Mouse (Mus musculus): ENCODE measurements around the gene Olfr97. TPM values are rescaled to one million over a fixed set of nuclear protein-coding genes. Genes with fewer than 3 reads are reported as not detected.

Olfr97 gene
- polyA plus RNA-seq, 1 experiment from 2014 or later, result not detected

DNA sequence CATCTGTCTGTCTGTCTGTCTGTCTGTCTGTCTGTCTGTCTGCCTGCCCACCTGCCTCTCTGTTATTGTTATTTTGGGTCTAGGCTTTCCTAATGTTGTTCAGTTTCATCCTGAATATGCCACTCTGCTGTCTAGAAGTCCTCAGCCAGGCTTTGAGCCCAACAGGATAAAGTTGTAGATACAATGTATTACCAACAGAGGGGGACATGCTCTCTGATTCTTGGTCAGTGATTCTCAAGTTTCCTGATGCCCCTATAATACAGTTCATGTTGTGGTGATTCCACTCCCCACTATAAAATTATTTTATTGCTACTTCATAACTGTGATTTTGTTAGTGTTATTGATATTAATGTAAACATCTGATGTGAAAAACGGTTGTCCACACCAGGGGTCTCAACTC, 15.3 kb downstream of the Olfr97 start:
- 23% methylated on average over 1 of the region's 1 CpGs for WGBS
- Histone ChIP-seq H3K27ac (replicated peaks) (no peak overlapping the region), H3K36me3 (no peaks in the 10 kb centered on the region), H3K27me3 (no peaks in the 10 kb centered on the region), H3K4me3 (no peak overlapping the region), H3K4me1 (replicated peaks) (no peaks in the 10 kb centered on the region), H3K9ac (no peak overlapping the region), H3K4me2 (no peak overlapping the region), H3K9me3 (peaks cover 9% of the 10 kb centered on the region)
- ATAC-seq (ENCODE audit: low read depth), result no peak

DNA sequence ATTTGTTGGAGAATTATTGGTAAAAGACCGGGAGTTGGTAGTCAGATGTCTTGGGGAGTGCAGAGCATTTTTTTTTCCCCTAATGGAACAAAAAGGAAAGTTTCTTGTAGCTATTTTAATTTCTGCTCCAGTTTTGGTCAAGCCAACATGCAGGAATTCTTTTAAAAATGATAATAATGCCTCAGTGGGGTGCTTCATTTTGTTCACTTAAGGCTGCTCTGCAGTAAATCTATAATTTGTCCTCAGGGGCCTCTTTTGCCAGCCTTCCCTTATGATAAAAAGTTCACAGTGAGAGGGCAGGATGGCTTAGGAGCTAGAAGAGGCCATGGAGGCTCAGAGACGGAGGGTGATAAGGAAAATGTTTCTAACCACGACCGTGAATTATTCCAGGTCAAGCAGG, 17.3 kb downstream of the Olfr97 start, which contains the start of gene Olfr96:
Gene Olfr96, plus strand, starts transcription at position 301 of the 400 bp plus-strand sequence.
- Histone ChIP-seq H3K9ac (no peak within 1 kb of the TSS), H3K4me2 (no peak within 1 kb of the TSS), H3K4me1 (replicated peaks) (no peaks in the 10 kb centered on the region), H3K4me3 (no peak within 1 kb of the TSS), H3K27me3 (no peaks in the 10 kb centered on the region), H3K36me3 (no peaks in the 10 kb centered on the region), H3K27ac (replicated peaks) (no peak within 1 kb of the TSS), H3K9me3 (peaks cover 9% of the 10 kb centered on the region)
- no peak for ATAC-seq (ENCODE audit: low read depth)
- WGBS, result 70% methylated on average over 4 of the region's 4 CpGs

DNA sequence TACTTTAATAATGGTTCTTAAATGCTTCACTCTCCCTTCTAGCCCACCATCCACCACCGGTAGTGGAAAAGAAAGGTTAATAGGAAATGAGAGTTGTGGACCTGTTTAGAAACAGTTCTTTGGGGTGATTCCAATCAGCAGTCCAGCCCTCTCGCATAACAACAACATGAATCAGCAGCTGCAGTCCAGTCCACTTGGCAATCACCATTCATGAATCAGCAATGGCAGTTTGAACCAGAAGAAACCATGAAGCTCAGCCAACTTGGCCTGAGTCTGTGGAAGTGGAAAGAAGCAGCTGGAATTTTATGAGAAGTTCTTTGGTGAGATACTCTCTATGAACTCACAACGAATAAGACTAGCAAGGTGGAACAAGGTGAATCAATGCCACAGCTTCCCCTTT, 18.6 kb downstream of the Olfr97 start:
- Histone ChIP-seq H3K9me3 (peaks cover 9% of the 10 kb centered on the region), H3K4me3 (no peak overlapping the region), H3K9ac (no peak overlapping the region), H3K36me3 (no peaks in the 10 kb centered on the region), H3K4me1 (replicated peaks) (no peaks in the 10 kb centered on the region), H3K27me3 (no peaks in the 10 kb centered on the region; the same call in 1 of the 2 replicates), H3K4me2 (no peak overlapping the region), H3K27ac (replicated peaks) (no peak overlapping the region)
- ATAC-seq (ENCODE audit: low read depth), result no peak
- 83% methylated on average over 3 of the region's 3 CpGs for WGBS

DNA sequence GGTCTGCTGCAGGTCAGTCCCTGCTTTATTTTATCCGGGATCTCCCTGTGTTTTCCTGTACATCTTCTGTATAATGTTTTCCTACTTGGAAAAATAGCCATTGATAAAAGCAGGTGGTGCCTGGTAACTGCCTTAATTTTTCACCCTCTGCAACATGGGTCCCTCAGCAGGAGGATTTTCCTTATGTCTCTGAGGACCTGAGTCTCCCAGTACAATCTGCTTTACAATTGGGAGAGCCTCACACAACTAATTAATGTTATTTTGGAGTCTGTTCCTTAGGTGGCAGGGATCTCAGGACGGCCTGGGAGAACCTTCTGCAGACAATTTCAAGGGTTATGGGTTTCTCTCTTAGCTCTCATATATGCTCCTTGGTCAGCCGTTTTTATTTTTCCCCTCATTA, 24.1 kb downstream of the Olfr97 start, which contains the start of gene Olfr95:
Gene Olfr95, minus strand, starts transcription at position 101 of the 400 bp plus-strand sequence.
- WGBS, result 79% methylated on average over 3 of the region's 3 CpGs
- Histone ChIP-seq H3K4me2 (no peak within 1 kb of the TSS), H3K9ac (no peak within 1 kb of the TSS), H3K9me3 (peaks cover 8% of the 10 kb centered on the region), H3K27me3 (peaks cover 23% of the 10 kb centered on the region), H3K4me1 (replicated peaks) (peaks cover 5% of the 10 kb centered on the region; the same call in 1 of the 2 replicates), H3K4me3 (no peak within 1 kb of the TSS), H3K27ac (replicated peaks) (no peak within 1 kb of the TSS), H3K36me3 (no peaks in the 10 kb centered on the region)
- no peak for ATAC-seq (ENCODE audit: low read depth)

DNA sequence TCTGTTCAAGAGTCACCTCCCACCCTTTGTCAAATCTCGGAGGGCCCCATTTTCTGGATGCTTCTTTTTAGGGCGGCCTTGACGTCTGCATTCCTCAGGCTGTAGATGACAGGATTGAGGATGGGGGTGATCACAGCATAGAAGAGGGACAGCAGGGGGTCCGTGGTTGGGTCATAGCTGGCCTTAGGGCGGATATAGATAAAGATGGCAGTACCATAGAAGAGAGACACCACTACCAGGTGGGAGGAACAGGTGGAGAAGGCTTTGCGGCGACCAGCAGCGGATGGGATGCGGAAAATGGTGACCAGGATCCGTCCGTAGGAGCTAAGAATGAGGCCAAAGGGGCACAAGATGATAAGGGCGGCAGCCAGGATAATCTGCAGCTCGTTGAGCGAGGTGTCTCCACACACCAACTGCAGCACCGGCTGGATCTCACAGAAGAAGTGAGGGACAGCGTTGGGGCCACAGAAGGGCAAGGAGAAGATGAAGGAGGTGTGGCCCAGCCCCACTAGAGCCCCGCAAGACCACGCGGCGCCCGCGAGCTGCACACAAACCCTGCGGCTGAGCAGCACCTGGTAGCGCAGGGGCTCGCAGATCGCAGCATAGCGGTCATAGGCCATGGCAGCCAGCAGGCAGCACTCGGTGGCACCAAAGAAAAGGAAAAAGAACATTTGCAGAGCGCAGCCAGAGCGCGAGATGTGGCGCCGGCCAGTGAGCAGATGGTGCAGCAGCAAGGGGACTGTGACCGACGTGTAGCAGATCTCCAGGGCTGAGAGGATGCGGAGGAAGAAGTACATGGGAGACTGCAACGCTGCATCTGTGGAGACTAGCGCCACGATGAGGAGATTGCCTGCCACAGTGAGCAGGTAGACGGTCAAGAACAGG, 26.0 kb downstream of the Olfr97 start:
- peak; percentile 85 for ATAC-seq (ENCODE audit: low read depth)
- peak overlapping the region; percentile 68 for H3K9ac ChIP-seq
- peak overlapping the region; percentile 40 for H3K4me3 ChIP-seq
- H3K27me3 ChIP-seq, result peaks cover 23% of the 10 kb centered on the region
- H3K4me1 ChIP-seq (replicated peaks), result peaks cover 5% of the 10 kb centered on the region; the same call in 1 of the 2 replicates
- H3K4me2 ChIP-seq, result peak overlapping the region; percentile 57
- 21% methylated on average over 40 of the region's 40 CpGs for WGBS
- no peaks in the 10 kb centered on the region for H3K36me3 ChIP-seq
- no peak overlapping the region for H3K27ac ChIP-seq (replicated peaks)
- no peaks in the 10 kb centered on the region for H3K9me3 ChIP-seq

DNA sequence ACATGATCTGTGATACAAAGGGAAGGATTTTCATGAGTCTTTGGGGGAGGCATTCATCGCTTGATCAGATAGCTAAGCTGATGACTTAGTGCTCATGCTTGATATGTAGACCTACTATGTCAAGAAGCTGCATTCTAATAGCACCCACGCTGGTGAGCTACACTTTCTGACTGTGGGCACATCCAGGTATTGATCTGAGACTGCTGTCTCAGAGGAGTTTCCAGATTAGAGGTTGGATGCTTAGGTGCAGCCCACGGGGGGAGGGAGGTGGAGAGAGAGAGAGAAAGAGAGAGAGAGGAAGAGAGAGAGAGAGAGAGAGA, 33.3 kb downstream of the Olfr97 start:
- no peaks in the 10 kb centered on the region for H3K4me1 ChIP-seq (replicated peaks)
- H3K9me3 ChIP-seq, result no peaks in the 10 kb centered on the region
- no peak overlapping the region for H3K9ac ChIP-seq
- peaks cover 6% of the 10 kb centered on the region; the same call in 1 of the 2 replicates for H3K27me3 ChIP-seq
- 30% methylated on average over 3 of the region's 3 CpGs for WGBS
- H3K36me3 ChIP-seq, result no peaks in the 10 kb centered on the region
- H3K4me2 ChIP-seq, result no peak overlapping the region
- peak; percentile 73 for ATAC-seq (ENCODE audit: low read depth)
- H3K27ac ChIP-seq (replicated peaks), result no peak overlapping the region
- H3K4me3 ChIP-seq, result no peak overlapping the region

DNA sequence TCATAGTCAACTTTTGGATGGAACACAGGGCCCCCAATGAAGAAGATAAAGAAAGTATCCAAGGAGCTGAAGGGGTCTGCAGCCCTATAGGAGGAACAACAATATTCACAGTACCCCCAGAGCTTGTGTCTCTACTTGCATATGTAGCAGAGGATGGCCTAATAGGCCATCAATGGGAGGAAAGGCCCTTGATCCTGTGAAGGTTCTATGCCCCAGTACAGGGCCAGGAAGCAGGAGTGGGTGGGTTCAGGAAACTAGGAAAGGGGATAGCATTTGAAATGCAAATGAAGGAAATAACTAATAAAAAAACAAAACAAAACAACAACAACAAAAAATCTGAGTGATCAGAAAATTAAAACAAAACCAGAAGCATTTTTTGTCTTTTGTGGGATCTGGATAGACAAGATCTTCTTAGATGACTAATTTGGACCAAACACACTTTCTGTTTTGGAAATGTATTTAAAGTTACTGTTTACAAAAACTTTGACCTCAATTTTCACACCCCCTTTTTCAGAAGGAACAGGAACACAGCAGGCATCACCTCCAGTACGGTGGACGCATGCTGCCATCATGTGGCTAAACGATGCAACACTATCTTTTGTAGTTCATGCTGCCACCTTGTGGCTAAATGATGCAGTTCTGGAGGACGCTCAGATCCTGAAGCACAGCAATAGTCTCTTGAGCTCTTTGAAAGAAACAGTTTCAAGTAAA, 33.8 kb downstream of the Olfr97 start:
- Histone ChIP-seq H3K36me3 (no peaks in the 10 kb centered on the region), H3K4me3 (no peak overlapping the region), H3K4me1 (replicated peaks) (no peaks in the 10 kb centered on the region), H3K27ac (replicated peaks) (no peak overlapping the region), H3K4me2 (no peak overlapping the region), H3K9me3 (no peaks in the 10 kb centered on the region), H3K9ac (no peak overlapping the region), H3K27me3 (peaks cover 11% of the 10 kb centered on the region)
- peak; percentile 86 for ATAC-seq (ENCODE audit: low read depth)
- under 1% methylated on average over 4 of the region's 4 CpGs for WGBS

DNA sequence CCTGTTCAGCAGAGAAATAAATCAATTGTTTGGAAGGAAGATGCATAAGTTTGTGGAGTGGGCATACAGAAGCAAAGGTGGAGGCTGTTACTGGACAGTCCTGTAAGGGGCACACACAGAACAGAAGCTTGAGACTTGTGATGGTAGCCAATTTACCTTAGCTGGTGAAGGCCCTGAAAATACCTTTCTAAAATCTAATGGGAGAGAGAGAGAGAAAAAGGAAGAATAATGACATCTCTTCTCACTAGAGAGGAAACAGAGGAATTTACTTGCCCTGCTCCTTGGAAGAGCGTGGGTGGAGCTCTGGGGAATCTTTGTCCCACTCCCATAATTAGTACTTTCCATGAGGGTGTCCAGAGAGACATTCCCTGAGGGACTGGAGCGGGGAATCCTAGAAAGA, 36.2 kb downstream of the Olfr97 start, which contains the start of gene Olfr94:
Gene Olfr94, minus strand, starts transcription at position 101 of the 400 bp plus-strand sequence.
- WGBS, result 68% methylated on average over 2 of the region's 2 CpGs
- Histone ChIP-seq H3K27ac (replicated peaks) (no peak within 1 kb of the TSS), H3K36me3 (no peaks in the 10 kb centered on the region), H3K9ac (no peak within 1 kb of the TSS), H3K27me3 (peaks cover 35% of the 10 kb centered on the region), H3K9me3 (no peaks in the 10 kb centered on the region), H3K4me3 (no peak within 1 kb of the TSS), H3K4me1 (replicated peaks) (peaks cover 18% of the 10 kb centered on the region; the same call in 1 of the 2 replicates), H3K4me2 (no peak within 1 kb of the TSS)
- ATAC-seq (ENCODE audit: low read depth), result no peak

DNA sequence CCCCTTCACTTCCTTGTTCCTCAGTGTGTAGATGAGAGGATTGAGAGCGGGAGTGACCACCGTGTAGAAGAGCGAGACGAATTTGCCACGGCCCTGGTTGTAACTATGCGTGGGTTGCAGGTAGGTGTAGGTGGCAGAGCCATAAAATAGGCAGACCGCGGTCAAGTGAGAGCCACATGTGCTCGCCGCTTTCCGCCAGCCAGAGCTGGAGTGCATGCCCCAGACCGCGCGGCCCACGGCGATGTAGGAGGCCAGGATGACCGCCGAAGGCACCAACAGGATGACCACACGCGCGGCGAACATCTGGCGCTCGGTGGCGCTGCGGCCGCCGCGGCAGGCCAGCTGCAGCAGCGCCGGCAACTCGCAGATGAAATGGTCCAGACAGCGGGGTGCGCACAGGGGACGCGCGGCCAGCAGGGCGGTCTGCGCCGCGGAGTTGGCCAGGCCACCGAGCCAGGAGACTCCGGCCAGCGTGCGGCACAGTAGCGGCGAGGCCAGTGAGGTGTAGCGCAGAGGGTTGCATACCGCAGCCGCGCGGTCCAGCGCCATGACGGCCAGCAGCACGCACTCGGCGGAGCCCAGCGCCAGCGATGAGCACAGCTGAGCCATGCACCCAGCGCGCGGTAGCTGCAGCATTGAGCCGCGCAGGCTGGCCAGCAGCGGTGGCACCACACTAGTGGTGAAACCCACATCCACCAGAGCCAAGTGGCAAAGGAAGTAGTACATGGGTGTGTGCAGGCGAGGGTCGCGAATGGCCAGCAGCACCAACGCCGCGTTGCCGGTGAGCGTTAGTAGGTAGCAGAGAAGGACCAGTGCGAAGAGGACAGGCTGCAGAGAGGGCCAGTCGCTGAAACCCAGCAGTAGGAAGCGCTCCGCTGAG, 40.0 kb downstream of the Olfr97 start:
- WGBS, result 1% methylated on average over 76 of the region's 77 CpGs
- H3K9ac ChIP-seq, result peak overlapping the region; percentile 70
- H3K27me3 ChIP-seq, result peaks cover 47% of the 10 kb centered on the region
- H3K36me3 ChIP-seq, result no peaks in the 10 kb centered on the region
- peak overlapping the region; percentile 87 for H3K4me2 ChIP-seq
- H3K9me3 ChIP-seq, result no peaks in the 10 kb centered on the region
- ATAC-seq (ENCODE audit: low read depth), result peak; percentile 92
- H3K4me3 ChIP-seq, result peak overlapping the region; percentile 64
- H3K4me1 ChIP-seq (replicated peaks), result peaks cover 18% of the 10 kb centered on the region; the same call in 1 of the 2 replicates
- H3K27ac ChIP-seq (replicated peaks), result peak overlapping the region; percentile 61; the same call in 1 of the 2 replicates

DNA sequence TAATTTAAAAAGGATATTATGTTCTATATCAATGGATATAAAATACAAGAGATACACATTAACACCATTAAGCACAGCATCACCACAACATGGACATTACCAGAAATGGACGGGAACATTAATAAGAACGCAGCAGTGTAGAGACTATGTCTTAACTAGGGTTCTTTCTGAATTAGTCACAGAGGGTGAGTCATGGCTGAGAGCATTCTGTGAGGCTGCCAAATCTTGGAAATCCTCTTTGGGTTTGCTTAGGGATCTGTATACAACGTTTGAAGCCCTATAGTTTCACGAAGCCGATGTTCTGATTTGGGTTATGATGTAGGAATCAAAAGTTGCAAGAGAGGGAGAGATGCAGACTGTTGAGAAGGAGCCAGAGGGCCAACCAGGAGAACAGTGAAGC, 42.3 kb downstream of the Olfr97 start:
- H3K27ac ChIP-seq (replicated peaks), result no peak overlapping the region
- no peak overlapping the region for H3K4me2 ChIP-seq
- H3K27me3 ChIP-seq, result peaks cover 47% of the 10 kb centered on the region
- peaks cover 18% of the 10 kb centered on the region; the same call in 1 of the 2 replicates for H3K4me1 ChIP-seq (replicated peaks)
- H3K36me3 ChIP-seq, result no peaks in the 10 kb centered on the region
- no peak overlapping the region for H3K9ac ChIP-seq
- WGBS, result 91% methylated on average over 5 of the region's 5 CpGs
- H3K9me3 ChIP-seq, result no peaks in the 10 kb centered on the region
- H3K4me3 ChIP-seq, result no peak overlapping the region
- no peak for ATAC-seq (ENCODE audit: low read depth)

DNA sequence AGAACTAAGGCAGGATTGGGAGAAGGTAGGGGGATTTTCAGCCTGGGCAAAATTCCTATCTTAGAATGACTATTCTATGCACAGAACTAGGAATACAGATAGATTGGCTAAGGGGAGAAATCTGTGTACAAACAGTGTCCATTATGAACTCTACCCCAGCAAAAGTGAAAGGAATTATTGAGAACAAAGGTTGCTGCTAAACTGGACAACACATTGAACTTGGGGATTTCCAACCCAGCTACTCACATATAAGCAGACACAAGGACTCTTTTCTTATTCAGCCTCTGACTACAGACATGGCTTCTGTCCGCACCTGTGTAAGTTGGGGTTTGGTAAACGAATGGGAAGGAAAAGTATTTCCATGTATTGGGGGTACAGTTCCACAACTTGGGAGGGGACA, 43.5 kb downstream of the Olfr97 start, which contains the start of gene Ubd:
Gene Ubd, plus strand, starts transcription at position 237 of the 400 bp plus-strand sequence.
- Histone ChIP-seq H3K4me1 (replicated peaks) (peaks cover 18% of the 10 kb centered on the region; the same call in 1 of the 2 replicates), H3K27me3 (peaks cover 39% of the 10 kb centered on the region), H3K4me2 (no peak within 1 kb of the TSS), H3K9me3 (no peaks in the 10 kb centered on the region), H3K27ac (replicated peaks) (no peak within 1 kb of the TSS), H3K4me3 (no peak within 1 kb of the TSS), H3K36me3 (no peaks in the 10 kb centered on the region), H3K9ac (no peak within 1 kb of the TSS)
- 77% methylated on average over 2 of the region's 2 CpGs for WGBS
- no peak for ATAC-seq (ENCODE audit: low read depth)

Data from neural tube, embryonic 13.5 days (tissue).